Mouse (Mus musculus) G1E (cell line): ENCODE data around the gene Ccl28.

Experiments
- CTCF ChIP-seq: IDR thresholded peaks from 2 replicates; pipeline ENCODE4 v1.5.1; 2012; ENCODE audit warnings: low read depth, low read length, inconsistent platforms, mixed read lengths
- GATA1 ChIP-seq: IDR thresholded peaks from 2 replicates; pipeline ENCODE4 v1.6.1; 2012; ENCODE audit warnings: borderline replicate concordance, low read length, inconsistent platforms, mixed read lengths
- POLR2AphosphoS5 ChIP-seq: IDR thresholded peaks from 2 replicates; pipeline ENCODE4 v1.6.1; 2012; ENCODE audit warnings: low read depth, low read length, inconsistent platforms; ENCODE audit not compliant: insufficient replicate concordance
- TAL1 ChIP-seq: conservative IDR thresholded peaks from 2 replicates; pipeline ENCODE4 v1.6.1; 2012; ENCODE audit warnings: low read depth, low read length, inconsistent platforms, mixed read lengths

GRCm38 (mm10) chr13:119698436-119698835 lies 74.8 kb downstream of the Ccl28 start:
- TF ChIP-seq TAL1 = no peak
- TF ChIP-seq CTCF = no peak
- no peak for TF ChIP-seq POLR2AphosphoS5
- no peak for TF ChIP-seq GATA1
